10 mouse cellular contexts compared by ENCODE assay signal in the genomic region with DNA sequence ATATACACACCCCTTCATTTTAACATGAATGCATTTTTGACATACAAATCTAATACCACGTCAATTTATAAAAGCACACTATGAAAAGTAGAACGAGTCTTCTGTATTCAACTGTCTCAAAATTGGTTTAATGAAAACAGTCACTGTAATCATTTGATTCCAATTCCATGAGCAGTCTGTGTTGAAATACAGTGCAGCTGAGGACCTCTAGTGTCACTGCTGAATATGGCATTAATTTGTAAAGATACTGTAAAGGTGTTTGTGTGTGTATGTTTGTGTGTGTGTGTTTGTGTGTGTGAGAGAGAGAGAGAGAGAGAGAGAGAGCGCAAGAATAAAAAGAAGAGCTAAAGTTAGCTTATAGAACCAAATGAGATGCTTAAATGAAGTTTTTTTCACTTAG. TPM values are rescaled to one million over a fixed set of nuclear protein-coding genes. Genes with fewer than 3 reads are reported as not detected.
A peak's percentile ranks its signal among the peaks of the same experiment; 100 is the strongest.
DNase-seq lines count a peak whose midpoint lies in the region; ATAC-seq and TF ChIP-seq lines count a peak whose summit lies in the region.
"Had no signal": no experiment of that assay in that cellular context is flagged by ENCODE, and none has a peak within 500 bp of the region (broad histone marks: within the 10 kb centered on the region; RNA-seq: fewer than 3 reads in every experiment).

No protein-coding gene starts in this region.

- peak; percentile 82 for TF ChIP-seq CTCF in forebrain, postnatal 0 days (IDR thresholded peaks at IDR 0.05; ENCODE audit: low read depth)

- H3K9ac ChIP-seq in hindbrain, embryonic 15.5 days = no peak overlapping the region
- no peak overlapping the region for H3K9ac ChIP-seq in hindbrain, embryonic 13.5 days
- H3K9ac ChIP-seq in forebrain, postnatal 0 days = no peak overlapping the region
- H3K9ac ChIP-seq: heart, embryonic 13.5 days had no signal

- DNase-seq in 3134 (ENCODE audit: extremely low read depth, insufficient read length, low spot score) = peak; percentile 4
- DNase-seq in CD4-positive helper T cell, adult 2 months (ENCODE audit: low read depth, low spot score) = peak; percentile 11
- peak; percentile 64 for DNase-seq in forebrain, postnatal 0 days
- no peak for DNase-seq in ovary, adult 18-20 months (ENCODE audit: low spot score)
- no peak for DNase-seq in urinary bladder, postnatal 36 days (ENCODE audit: low spot score in 2 of 2)
- DNase-seq in left cerebral cortex, adult 8-10 months (ENCODE audit: low spot score in 2 of 2) = no peak
- DNase-seq: left cerebral cortex, postnatal 4 days had no signal

- no peak overlapping the region for H3K27ac ChIP-seq in hindbrain, embryonic 15.5 days (replicated peaks)
- H3K27ac ChIP-seq in hindbrain, embryonic 13.5 days = no peak overlapping the region
- no peak overlapping the region for H3K27ac ChIP-seq in forebrain, postnatal 0 days (ENCODE audit: low read depth, low read length)
- H3K27ac ChIP-seq: heart, embryonic 13.5 days had no signal

- H3K9me3 ChIP-seq in hindbrain, embryonic 15.5 days = no peaks in the 10 kb centered on the region
- no peaks in the 10 kb centered on the region for H3K9me3 ChIP-seq in hindbrain, embryonic 13.5 days
- no peaks in the 10 kb centered on the region for H3K9me3 ChIP-seq in forebrain, postnatal 0 days (ENCODE audit: low read length)
- H3K9me3 ChIP-seq: heart, embryonic 13.5 days had no signal

- ATAC-seq in hindbrain, embryonic 15.5 days (ENCODE audit: low FRiP score, low read depth) = 0 out of 2 replicates have a peak, but pooled peaks have one; percentile 68
- ATAC-seq in hindbrain, embryonic 13.5 days (ENCODE audit: low FRiP score) = no peak
- peak; percentile 63; the same call in 1 of the 2 replicates for ATAC-seq in forebrain, postnatal 0 days

- 79% methylated on average over 3 of the region's 3 CpGs for WGBS in hindbrain, embryonic 15.5 days
- WGBS in hindbrain, embryonic 13.5 days = 83% methylated on average over 3 of the region's 3 CpGs
- 67% methylated on average over 3 of the region's 3 CpGs for WGBS in forebrain, postnatal 0 days

- no peaks in the 10 kb centered on the region for H3K27me3 ChIP-seq in hindbrain, embryonic 15.5 days
- H3K27me3 ChIP-seq in hindbrain, embryonic 13.5 days = no peaks in the 10 kb centered on the region
- H3K27me3 ChIP-seq in forebrain, postnatal 0 days (ENCODE audit: insufficient read depth, low read length) = no peaks in the 10 kb centered on the region
- H3K27me3 ChIP-seq: heart, embryonic 13.5 days had no signal

- no peaks in the 10 kb centered on the region for H3K4me1 ChIP-seq in hindbrain, embryonic 15.5 days (replicated peaks)
- H3K4me1 ChIP-seq in hindbrain, embryonic 13.5 days (replicated peaks) = no peaks in the 10 kb centered on the region
- H3K4me1 ChIP-seq in forebrain, postnatal 0 days (ENCODE audit: insufficient read depth) = no peaks in the 10 kb centered on the region
- H3K4me1 ChIP-seq: heart, embryonic 13.5 days had no signal

- H3K4me2 ChIP-seq in hindbrain, embryonic 15.5 days = no peak overlapping the region
- no peak overlapping the region for H3K4me2 ChIP-seq in hindbrain, embryonic 13.5 days
- H3K4me2 ChIP-seq in forebrain, postnatal 0 days (ENCODE audit: low read depth) = no peak overlapping the region
- H3K4me2 ChIP-seq: heart, embryonic 13.5 days had no signal

- H3K36me3 ChIP-seq in hindbrain, embryonic 15.5 days = 0 out of 2 replicates have a peak, but pooled peaks cover 3% of the 10 kb centered on the region
- H3K36me3 ChIP-seq in hindbrain, embryonic 13.5 days = peaks cover 3% of the 10 kb centered on the region; the same call in 1 of the 2 replicates
- H3K36me3 ChIP-seq in forebrain, postnatal 0 days (ENCODE audit: insufficient read depth) = peaks cover 10% of the 10 kb centered on the region

- no peak overlapping the region for H3K4me3 ChIP-seq in hindbrain, embryonic 15.5 days
- no peak overlapping the region for H3K4me3 ChIP-seq in hindbrain, embryonic 13.5 days
- no peak overlapping the region for H3K4me3 ChIP-seq in forebrain, postnatal 0 days (ENCODE audit: low read depth, low read length)
- H3K4me3 ChIP-seq: heart, embryonic 13.5 days had no signal

RNA-seq across cellular contexts. Expression of a gene that starts 17.2 kb away (rescaled TPM):
- 57.0 and 57.1 TPM in 2 replicates for polyA plus RNA-seq in hindbrain, embryonic 15.5 days (2015; fragmentation: Nextera tagmentation; extraction: Ambion mirVana)
- polyA plus RNA-seq in hindbrain, embryonic 13.5 days (2015; fragmentation: Nextera tagmentation; extraction: Ambion mirVana) = 58.1 and 61.1 TPM in 2 replicates
- 82.9 and 115 TPM in 2 replicates for total RNA-seq in forebrain, postnatal 0 days (2014; rRNA removed)
- 65.5 and 76.9 TPM in 2 replicates for polyA plus RNA-seq in forebrain, postnatal 0 days (2015; fragmentation: Nextera tagmentation; extraction: Ambion mirVana)
- total RNA-seq in left cerebral cortex, adult 8-10 months (2022) = 10 to 100 TPM; 50.5 to 63.4 (median 53.2) TPM

RNA-seq across cellular contexts. Expression of a gene that starts 17.4 kb away (rescaled TPM):
- polyA plus RNA-seq in hindbrain, embryonic 15.5 days (2015; fragmentation: Nextera tagmentation; extraction: Ambion mirVana) = 33.0 and 34.5 TPM in 2 replicates
- polyA plus RNA-seq in hindbrain, embryonic 13.5 days (2015; fragmentation: Nextera tagmentation; extraction: Ambion mirVana) = 33.3 and 37.2 TPM in 2 replicates
- total RNA-seq in forebrain, postnatal 0 days (2014; rRNA removed) = 36.3 and 39.9 TPM in 2 replicates
- 22.5 and 35.0 TPM in 2 replicates for polyA plus RNA-seq in forebrain, postnatal 0 days (2015; fragmentation: Nextera tagmentation; extraction: Ambion mirVana)
- total RNA-seq in left cerebral cortex, adult 8-10 months (2022) = 10 to 100 TPM; 27.9 to 36.1 (median 32.8) TPM

Comparison
In these comparisons a context has a peak if more than half of its experiments do, and no peak if none do; other contexts are left out.
1. DNase-seq: peak in 3134 (single experiment), CD4-positive helper T cell, adult 2 months (single experiment) and forebrain, postnatal 0 days (single experiment); none in ovary, adult 18-20 months (single experiment), urinary bladder, postnatal 36 days (0 of 2) and left cerebral cortex, adult 8-10 months (0 of 2).